Mouse (Mus musculus): ENCODE results near the gene Spint5.
A peak's percentile ranks its signal among the peaks of the same experiment; 100 is the strongest.
"Not testable (repeated sequence)": the region's sequence is repeated elsewhere in the genome, so short reads cannot be mapped to it uniquely, and the experiment has no call there.

Gene Spint5

DNA sequence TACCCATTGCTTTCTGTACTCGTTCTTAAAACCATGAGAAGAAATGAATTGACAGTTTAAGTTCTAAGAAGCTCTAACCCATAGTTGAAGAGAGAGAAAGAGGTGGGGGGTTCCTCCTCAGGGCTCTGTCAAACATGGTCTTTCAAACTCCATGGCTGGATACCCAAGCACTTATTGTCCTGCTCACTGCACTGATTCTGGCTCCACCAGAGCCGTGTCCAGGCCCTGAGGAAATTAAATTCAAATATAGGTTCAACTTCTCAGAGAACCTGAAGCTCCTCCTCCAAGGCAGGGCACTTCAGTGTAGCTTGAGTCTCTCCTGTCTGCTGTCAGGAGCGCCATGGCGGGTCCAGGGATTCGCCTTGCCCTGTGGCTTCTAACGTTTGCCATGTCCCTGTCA lies at the start of gene Spint5:
Gene Spint5 (plus strand): TSS at position 301 of the 400 bp plus-strand sequence.
- no peak for DNase-seq (ENCODE audit: low spot score)

GRCm38 (mm10) chr2:164670261-164670660 lies 44.8 kb upstream of the Spint5 start:
- no peak for DNase-seq (ENCODE audit: low spot score)

- DNase-seq (ENCODE audit: low spot score), result no peak
These were observed 44.2 kb upstream of the Spint5 start for GRCm38 (mm10) chr2:164670938-164671337.

DNA sequence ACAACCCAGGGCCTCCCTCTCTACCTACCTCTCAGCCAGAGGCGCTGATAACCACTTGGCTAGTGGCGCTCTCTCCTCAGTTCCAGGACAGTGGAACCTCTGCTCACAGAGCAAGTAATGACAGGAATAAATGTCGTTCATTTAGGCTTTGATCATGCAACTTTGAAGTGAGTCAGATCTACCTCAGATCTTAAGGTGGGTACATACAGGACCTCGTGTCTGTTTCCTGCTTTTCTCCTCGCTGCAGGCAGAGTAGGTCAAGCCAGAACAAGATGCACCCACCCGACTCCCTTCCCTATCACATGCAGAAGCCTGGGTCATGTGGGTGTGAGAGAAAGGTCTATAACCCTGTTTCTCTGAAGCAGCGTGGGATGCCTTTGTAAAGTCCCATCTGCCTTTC lies 41.1 kb upstream of the Spint5 start, which contains the start of gene Wfdc11:
Gene Wfdc11 (minus strand): TSS at position 101 of the 400 bp plus-strand sequence.
- DNase-seq (ENCODE audit: low spot score), result no peak

DNA sequence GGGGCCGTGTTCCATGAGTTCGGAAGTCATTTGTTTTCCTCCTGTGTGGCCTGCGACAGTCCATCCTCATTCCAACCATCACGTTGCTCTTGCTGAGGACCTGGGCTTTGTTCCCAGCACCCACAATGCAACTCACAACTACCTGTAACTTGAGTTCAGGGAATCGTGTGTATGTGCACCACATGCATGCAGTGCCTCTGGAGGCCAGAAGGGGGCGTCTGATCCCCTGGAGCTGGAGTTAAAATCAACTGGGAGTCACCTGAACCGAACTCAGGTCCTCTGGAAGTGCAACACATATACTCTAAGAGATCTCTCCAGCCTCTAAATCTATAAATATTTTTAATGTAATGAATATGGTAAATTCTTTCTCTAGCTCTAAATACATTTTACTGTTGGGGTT lies 39.0 kb upstream of the Spint5 start:
- no peak for DNase-seq (ENCODE audit: low spot score)

GRCm38 (mm10) chr2:164676916-164677685 lies 38.0 kb upstream of the Spint5 start:
- no peak for DNase-seq (ENCODE audit: low spot score)

GRCm38 (mm10) chr2:164678848-164679625 lies 36.1 kb upstream of the Spint5 start:
- peak; percentile 26 for DNase-seq (ENCODE audit: low spot score)

GRCm38 (mm10) chr2:164679906-164680305 lies 35.2 kb upstream of the Spint5 start:
- no peak for DNase-seq (ENCODE audit: low spot score)

- DNase-seq (ENCODE audit: low spot score), result no peak
These were observed 30.3 kb upstream of the Spint5 start, which contains the start of gene Wfdc13 for GRCm38 (mm10) chr2:164684807-164685206. TSS of gene Wfdc13 (plus strand) at chr2:164685107.

DNA sequence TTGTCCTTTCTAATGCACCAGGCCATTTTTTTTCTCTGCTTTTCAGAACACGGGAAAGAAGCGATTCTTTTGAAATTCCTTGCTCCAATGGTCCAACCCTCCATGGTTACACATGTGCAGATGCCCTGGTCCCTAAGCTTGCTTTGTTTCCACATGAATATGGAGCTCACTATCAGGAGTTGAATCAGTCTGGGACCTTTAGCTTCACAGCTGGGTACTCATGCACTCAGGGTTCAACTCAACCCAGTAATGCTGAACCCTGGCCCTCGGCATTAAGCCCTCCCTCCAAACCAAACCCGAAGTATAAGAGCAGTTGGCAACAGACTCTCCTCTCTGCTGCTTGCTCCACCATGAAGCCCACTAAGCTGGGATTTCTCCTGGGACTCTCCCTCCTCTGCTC lies 16.9 kb upstream of the Spint5 start, which contains the start of gene Spint4:
Gene Spint4 (plus strand): TSS at position 301 of the 400 bp plus-strand sequence.
- DNase-seq (ENCODE audit: low spot score), result no peak

- DNase-seq (ENCODE audit: low spot score), result no peak
These were observed 14.1 kb upstream of the Spint5 start for GRCm38 (mm10) chr2:164700959-164701358.

DNA sequence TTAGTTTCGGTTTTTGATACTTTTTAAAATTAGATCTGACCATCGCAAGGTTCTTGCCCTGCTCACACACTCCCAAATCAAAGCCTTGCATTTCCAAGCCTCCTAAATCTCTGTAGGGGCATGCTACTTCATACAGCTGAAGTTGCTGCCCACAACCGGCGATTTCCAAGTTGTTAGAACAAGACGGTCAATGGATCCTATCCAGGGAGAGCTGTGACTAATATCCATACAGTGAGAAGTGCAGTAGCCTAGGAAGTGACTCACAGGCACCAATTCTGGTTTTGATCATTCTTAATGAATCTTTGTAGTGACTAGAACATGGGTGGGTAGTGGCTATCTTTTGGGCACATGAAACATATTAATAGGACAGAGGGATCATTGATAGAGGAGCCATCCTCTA lies 13.3 kb upstream of the Spint5 start:
- no peak for DNase-seq (ENCODE audit: low spot score)

- no peak for DNase-seq (ENCODE audit: low spot score)
These were observed 10.9 kb upstream of the Spint5 start for GRCm38 (mm10) chr2:164704235-164704634.

DNA sequence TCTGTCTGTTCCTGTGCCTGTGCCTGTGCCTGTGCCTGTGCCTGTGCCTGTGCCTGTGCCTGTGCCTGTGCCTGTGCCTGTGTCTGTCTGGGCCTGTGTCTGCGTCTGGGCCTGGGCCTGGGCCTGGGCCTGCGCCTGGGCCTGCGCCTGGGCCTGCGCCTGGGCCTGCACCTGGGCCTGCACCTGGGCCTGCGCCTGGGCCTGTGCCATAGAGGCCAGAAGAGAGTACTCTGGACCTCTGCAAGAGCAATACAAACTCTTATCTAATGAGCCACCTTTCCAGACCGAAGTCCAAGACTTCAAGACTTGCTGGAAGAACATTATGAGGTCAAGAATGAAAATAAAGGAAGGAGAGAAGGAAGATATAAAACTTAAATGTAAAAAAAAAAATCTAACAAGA lies 9.8 kb upstream of the Spint5 start:
- DNase-seq (ENCODE audit: low spot score), result no peak

DNA sequence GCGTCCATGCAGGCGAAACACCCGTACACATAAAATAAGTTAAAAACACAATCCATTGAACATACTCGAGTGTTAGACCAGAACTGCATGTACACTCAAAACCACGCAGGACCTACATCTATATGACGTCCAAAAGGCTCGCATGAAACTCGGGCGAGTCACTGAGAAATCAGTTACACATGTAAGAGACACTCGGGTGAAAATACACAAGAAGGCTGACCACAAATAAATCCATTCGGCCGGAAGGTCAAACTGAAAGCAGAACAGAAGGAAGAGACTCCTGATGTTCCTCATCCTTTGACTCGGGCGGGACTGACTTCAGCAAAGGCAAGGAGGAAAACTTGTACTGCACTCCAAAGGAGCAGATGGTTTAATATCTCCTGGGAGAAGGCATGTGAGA lies 9.1 kb upstream of the Spint5 start:
- DNase-seq (ENCODE audit: low spot score), result no peak

DNA sequence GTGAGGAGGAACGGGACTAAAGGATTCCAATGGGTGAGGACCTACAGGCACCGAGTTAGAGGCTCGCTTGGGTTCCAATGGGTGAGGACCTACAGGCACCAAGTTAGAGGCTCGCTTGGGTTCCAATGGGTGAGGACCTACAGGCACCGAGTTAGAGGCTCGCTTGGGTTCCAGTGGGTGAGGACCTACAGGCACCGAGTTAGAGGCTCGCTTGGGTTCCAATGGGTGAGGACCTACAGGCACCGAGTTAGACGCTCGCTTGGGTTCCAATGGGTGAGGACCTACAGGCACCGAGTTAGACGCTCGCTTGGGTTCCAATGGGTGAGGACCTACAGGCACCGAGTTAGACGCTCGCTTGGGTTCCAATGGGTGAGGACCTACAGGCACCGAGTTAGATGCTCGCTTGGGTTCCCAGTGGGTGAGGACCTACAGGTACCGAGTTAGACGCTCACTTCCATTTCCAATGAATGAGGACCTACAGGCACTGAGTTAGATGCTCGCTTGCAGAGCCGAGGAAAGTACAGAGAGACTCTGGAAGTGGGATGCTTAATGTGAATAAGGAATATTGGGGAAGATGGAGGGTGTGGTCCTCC lies 1.2 kb downstream of the Spint5 start:
- DNase-seq (ENCODE audit: low spot score), result not testable (repeated sequence)

GRCm38 (mm10) chr2:164723276-164723675 lies 8.2 kb downstream of the Spint5 start:
- no peak for DNase-seq (ENCODE audit: low spot score)

GRCm38 (mm10) chr2:164725895-164726619 lies 11.0 kb downstream of the Spint5 start:
- DNase-seq (ENCODE audit: low spot score), result peak; percentile 26

DNA sequence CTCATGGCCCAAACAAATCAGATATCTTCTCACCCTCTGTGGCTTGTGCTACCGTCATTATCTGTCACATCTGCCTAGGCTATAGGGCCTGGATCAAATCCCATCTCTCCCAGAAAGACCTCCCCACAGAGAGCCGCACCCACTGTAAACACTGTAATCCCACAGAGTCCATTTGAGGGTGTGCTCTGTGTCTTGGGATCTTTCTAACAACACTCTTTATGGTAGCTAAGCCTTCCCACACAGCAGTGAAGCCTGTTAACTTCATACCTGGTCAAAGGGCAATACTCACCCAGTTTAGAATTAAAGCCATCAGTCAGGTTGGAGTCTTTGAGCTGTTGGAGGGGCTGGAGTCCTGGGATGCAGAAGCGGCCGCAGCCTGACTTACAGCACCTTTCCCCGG lies 16.6 kb downstream of the Spint5 start:
- no peak for DNase-seq (ENCODE audit: low spot score)

DNA sequence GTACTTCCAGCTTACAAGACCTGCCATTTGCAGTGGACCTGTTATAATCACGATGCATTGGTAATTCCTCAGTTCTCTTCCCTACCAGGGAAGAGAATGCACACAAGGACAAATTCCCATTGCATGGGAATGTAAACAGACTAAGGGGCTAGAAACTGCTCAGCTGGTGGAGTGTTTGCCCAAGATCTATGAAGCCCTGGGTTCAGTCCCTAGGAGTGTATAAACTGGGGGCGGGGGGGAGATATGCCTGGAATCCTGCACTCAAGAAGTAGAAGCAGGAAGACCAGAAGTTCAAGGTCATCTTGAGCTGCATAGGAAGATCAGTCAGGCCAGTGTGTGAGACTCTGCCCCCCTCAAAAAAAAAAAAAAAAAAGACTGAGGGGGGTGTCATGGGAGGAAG lies 18.2 kb downstream of the Spint5 start:
- no peak for DNase-seq (ENCODE audit: low spot score)

- no peak for DNase-seq (ENCODE audit: low spot score)
These were observed 19.7 kb downstream of the Spint5 start for GRCm38 (mm10) chr2:164734839-164735238.

DNA sequence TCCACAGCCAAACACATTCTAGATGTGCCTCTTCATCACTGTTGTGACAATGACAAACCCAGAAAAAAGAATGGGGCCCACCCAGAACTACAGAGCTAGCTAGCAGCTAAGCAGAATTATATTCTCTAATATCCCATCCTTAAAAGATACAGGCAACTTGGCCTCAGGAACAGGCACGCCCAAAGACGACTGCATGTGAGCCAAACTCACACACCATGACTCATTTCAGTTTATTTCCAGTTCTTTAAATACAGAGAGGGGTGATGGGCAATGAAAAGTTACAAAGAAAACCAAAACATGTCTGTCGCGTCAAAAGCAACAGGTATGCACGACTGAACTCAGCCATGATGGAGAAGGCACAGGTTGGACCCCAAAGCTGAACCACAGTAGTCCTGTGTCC lies 20.3 kb downstream of the Spint5 start:
- no peak for DNase-seq (ENCODE audit: low spot score)

All from ovary, postnatal 10 days (tissue).